Mouse (Mus musculus) leukemia stem cell, adult 10-12 weeks (primary cell): ENCODE results near the gene Ndufa11. TPM values are rescaled to one million over a fixed set of nuclear protein-coding genes. Genes with fewer than 3 reads are reported as not detected.

Experiments
- polyA plus RNA-seq: library from polyadenylated mRNA; stranded (reverse); fragments of >175 nt; gene quantifications from 2 replicates; pipeline ENCODE4 v1.2.3, GENCODE M21; 2012; ENCODE audit warnings: low replicate concordance

Ndufa11 gene
- polyA plus RNA-seq, result 88.2 and 116 TPM in 2 replicates

DNA sequence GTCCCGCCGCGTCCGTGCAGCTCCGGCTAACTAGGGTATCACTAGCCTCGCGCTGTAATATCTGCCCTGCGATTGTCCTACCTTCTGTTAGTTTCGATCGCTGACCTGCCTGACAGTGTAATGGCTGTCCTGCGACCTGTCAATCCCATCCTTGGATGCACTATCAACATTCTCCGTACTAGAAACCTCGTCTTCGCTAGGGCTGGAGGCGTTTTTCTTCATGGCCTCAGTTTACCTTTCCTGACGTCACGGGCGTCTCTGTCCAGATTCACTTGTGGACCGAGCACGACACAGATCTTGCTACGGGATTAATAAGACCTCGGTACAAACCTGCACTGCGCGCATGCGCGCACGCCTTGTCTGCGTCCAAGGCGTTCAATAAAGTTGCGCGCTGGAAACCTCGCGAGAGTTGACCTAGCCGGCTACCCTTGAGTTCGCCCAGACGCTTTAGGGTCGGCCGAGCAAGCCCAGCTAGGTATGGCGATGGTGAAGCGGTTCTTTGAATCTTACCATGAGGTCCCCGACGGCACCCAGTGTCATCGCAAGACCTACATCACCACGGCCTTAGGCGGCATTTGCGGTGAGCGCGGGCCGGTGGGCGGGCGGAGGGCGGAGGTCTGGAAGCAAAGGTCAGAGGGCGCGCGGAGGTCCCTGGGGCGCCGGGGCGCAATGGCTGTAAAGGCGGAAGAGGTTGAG is at the start of gene Ndufa11, which contains the start of gene Vmac:
Gene Ndufa11 (plus strand): TSS at position 405 of the 696 bp plus-strand sequence.
Gene Vmac (minus strand): TSS at position 660 of the 696 bp plus-strand sequence.

DNA sequence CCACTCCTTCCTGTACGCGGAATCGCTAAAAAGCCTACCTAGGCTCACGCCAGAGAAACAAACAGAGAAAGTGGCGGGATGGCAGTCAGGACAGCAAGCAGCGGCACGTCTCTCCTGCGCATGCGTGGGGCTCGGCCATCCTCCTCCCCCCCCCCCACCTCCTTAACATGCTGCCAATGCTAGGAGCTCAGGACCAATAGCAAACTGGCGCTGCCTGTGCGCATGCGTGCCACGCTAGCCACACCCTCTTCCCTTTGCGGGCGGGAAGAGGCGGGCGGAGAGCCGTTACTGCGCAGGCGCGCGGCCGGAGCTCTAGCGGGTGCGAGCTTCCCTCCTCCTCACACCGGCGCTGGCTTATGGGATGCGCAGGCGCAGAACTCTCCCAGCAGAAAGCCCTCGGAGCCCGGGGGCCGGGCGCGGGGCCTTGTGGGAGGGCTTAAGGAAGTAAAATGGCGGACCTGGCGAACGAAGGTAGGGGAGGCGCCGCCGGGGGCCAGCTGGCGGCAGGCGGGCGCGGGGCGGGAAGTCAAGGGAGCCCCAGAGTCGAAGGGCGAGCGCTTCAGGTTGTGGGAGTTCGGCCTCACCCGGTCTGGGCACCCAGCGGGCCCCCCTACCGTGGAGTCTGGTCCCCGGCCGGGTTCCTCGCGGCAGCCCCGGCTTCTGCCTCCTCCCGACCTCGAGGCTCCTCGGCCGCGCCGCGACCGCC is 44.5 kb upstream of the Ndufa11 start, which contains the start of gene Ranbp3:
Gene Ranbp3 (plus strand): TSS at position 354 of the 706 bp plus-strand sequence.

DNA sequence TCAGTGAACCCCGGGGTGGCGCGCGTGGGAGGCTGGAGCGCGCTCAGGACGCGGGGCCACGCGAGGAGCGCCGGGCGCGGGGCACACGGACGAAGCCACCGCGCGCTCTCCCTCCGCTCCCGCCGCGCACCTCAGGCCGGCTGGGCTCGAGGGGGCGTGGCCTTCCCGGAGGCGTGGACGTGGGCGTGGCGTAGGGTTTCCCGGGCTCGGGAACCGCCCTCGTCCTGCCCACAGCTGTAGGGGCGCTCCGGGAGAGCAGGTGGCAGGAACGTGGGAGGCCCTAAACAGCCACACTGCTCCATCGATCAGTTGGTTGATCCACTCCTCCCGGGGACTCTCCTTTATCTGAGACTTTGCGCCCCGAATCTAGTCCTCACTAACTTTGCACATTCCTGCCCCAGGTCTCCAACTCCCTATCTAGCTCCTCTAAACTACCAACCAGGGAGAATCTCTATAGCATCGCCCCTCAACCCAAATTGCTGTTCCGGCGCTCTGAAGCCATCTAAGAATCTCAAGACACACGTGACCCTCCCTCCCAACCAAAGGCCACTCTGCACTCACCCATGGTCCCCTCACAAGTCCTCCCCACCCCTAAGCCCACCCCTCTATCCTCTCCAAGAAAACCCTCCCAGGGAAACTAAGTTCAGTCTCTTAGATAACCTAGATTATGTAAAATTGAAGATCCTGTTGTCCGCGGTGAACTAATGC is 40.0 kb downstream of the Ndufa11 start, which contains the start of gene Nrtn:
Gene Nrtn (minus strand): TSS at position 115 of the 708 bp plus-strand sequence.

DNA sequence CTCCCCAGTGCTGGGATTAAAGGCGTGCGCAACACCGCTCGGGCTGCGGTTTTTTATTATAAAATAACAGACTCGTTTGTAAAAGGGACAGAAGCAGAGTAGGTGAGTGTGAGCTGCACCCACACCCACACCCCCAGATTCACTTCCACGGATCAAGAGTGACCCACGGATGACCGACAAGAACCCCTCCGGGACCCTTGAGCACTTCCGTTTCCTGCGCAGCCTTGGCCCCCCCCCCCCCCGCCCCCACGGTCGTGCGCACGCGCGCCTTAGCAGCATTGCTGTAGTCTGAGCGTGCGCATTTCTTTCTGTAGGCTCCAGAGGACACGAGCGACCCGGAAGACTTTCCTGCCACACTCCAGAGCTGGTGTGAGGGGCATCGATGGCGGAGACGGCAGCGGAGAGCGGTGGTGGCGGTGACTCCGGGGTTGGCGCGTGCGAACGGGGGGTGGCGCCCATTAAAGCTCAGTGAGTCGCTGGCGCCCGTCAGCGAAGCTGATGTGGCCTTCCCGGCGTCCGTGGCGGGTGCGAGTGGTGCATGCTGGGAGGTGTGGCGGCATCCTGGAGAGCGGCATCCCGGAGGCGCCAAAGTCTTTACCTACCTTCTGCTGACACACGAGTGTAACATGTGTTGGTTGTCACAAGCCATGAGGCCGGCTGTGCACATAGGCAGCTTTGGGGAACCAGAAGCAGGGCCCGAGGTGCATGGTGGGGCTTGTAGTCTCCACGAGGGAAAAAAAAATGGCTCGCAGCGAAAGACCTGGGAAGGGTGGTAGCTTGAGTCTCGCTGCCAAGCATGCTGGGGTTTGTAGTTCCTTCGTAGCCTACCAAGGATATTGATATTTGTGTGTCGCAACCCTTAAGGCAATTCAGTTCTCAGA is 47.1 kb downstream of the Ndufa11 start, which contains the start of gene Dus3l:
Gene Dus3l (plus strand): TSS at position 284 of the 881 bp plus-strand sequence.

DNA sequence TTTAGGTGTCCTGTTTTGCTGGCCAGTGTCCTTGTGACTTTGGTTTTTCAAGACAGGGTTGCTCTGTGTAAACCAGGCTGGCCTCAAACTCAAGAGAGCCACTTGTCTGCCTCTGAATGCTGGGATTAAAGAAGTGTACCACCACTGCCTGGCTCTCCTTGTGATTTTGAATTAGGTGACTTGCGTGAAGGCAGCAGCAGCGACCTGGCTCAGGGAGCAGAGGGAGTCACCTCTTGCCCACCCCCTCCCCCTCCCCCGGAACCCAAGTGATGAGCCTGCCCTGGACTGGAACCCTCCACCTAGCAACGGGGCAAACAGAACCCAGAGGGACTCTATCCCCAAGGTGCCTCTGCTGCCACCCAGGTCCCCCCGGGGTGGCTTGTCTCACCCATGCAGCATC is 52.4 kb downstream of the Ndufa11 start, which contains the start of gene Prr22:
Gene Prr22 (plus strand): TSS at position 301 of the 400 bp plus-strand sequence.

Other genes starting within 250 kb of the Ndufa11 start
- 11.4 and 29.3 TPM in 2 replicates for gene Ptprs, start 241.3 kb upstream of the Ndufa11 start, polyA plus RNA-seq
- gene Znrf4, start 205.3 kb upstream of the Ndufa11 start, polyA plus RNA-seq, result not detected in 2 replicates
- gene Gm20219, start 163.4 kb upstream of the Ndufa11 start, polyA plus RNA-seq, result 0.24 and 1.5 TPM in 2 replicates
- 103 and 278 TPM in 2 replicates for gene Safb2, start 133.2 kb upstream of the Ndufa11 start, polyA plus RNA-seq
- gene Safb, start 132.9 kb upstream of the Ndufa11 start, polyA plus RNA-seq, result 48.7 and 140 TPM in 2 replicates
- gene 2410015M20Rik, start 108.0 kb upstream of the Ndufa11 start, polyA plus RNA-seq, result 17.6 and 130 TPM in 2 replicates
- 3,958 and 5,079 TPM in 2 replicates for gene Rpl36, start 104.4 kb upstream of the Ndufa11 start, polyA plus RNA-seq
- 86.9 and 144 TPM in 2 replicates for gene Lonp1, start 90.9 kb upstream of the Ndufa11 start, polyA plus RNA-seq
- gene Catsperd, start 89.6 kb upstream of the Ndufa11 start, polyA plus RNA-seq, result not detected in 2 replicates
- 102 and 138 TPM in 2 replicates for gene Ranbp3, start 44.5 kb upstream of the Ndufa11 start, polyA plus RNA-seq
- gene Vmac, start 255 bp downstream of the Ndufa11 start, polyA plus RNA-seq, result 8.6 and 9.8 TPM in 2 replicates
- gene Nrtn, start 39.8 kb downstream of the Ndufa11 start, polyA plus RNA-seq, result 1.7 and 2.5 TPM in 2 replicates
- gene Dus3l, start 47.0 kb downstream of the Ndufa11 start, polyA plus RNA-seq, result 63.0 and 71.4 TPM in 2 replicates
- gene Prr22, start 52.5 kb downstream of the Ndufa11 start, polyA plus RNA-seq, result 22.2 and 50.3 TPM in 2 replicates
- gene Rfx2, start 113.2 kb downstream of the Ndufa11 start, polyA plus RNA-seq, result 80.3 and 90.4 TPM in 2 replicates
- gene Acsbg2, start 156.7 kb downstream of the Ndufa11 start, polyA plus RNA-seq, result not detected in 2 replicates
- gene 1700061G19Rik, start 157.7 kb downstream of the Ndufa11 start, polyA plus RNA-seq, result not detected in 2 replicates
- gene Mllt1, start 217.6 kb downstream of the Ndufa11 start, polyA plus RNA-seq, result 120 and 136 TPM in 2 replicates